Mouse (Mus musculus): ENCODE data around the gene Klrb1c. TPM values are rescaled to one million over a fixed set of nuclear protein-coding genes. Genes with fewer than 3 reads are reported as not detected.

Klrb1c gene
- 23.2 TPM for polyA plus RNA-seq (2017; shearing (Covaris generic))

DNA sequence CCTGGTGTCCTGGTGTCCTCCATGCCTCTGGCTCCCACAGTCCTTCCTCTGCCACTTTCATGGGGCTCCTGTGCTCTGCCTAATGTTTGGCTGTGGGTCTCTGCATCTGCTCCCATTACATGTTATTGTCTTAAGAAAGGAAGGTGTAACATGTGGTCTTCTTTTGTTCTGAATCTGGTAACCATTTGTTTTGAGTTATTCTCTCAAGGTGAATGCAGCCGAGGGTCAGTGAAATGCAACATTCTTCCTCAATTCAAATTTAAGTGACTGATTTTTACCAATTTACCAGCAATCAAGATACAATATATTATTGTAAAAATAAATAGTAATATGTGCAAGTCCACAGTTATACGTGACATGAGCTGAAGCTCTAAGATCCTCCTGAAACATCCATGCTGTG is at the start of gene Klrb1c:
Gene Klrb1c (minus strand): TSS at position 101 of the 400 bp plus-strand sequence.

DNA sequence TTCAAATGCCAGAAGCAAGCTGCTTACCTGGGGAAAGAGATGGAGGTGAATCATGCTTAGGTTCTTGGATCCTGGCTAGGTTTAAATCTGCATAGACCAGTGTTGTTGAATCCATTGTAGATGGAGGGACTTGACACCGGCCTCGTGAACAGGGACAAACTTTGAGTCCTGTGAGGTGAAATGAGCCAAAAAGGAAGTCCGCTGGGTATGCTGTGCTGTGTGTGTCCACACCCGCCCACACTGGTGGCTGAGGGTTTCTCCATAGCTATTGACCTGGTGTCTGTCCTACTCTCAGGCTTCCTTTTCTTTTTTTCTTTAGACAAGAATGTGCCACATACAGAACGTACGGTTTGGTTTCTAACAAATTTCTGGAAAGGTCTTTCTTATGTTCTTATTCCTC is 37.1 kb upstream of the Klrb1c start, which contains the start of the genes Gm44511 and Klrb1b:
Gene Gm44511 (minus strand): TSS at position 184 of the 400 bp plus-strand sequence.
Gene Klrb1b (minus strand): TSS at position 200 of the 400 bp plus-strand sequence.

Other genes with a start within 250 kb of the Klrb1c start
- 0.61 TPM for gene A2ml1, start 207.6 kb downstream of the Klrb1c start, polyA plus RNA-seq (2017; shearing (Covaris generic))
- not detected for gene Klrb1a, start 165.7 kb downstream of the Klrb1c start, polyA plus RNA-seq (2017; shearing (Covaris generic))
- not detected for gene Clec2h, start 126.8 kb downstream of the Klrb1c start, polyA plus RNA-seq (2017; shearing (Covaris generic))
- gene Klrb1, start 66.2 kb downstream of the Klrb1c start, polyA plus RNA-seq (2017; shearing (Covaris generic)), result not detected
- gene Gm44511, start 37.1 kb upstream of the Klrb1c start, polyA plus RNA-seq (2017; shearing (Covaris generic)), result not detected
- 4.1 TPM for gene Klrb1b, start 37.1 kb upstream of the Klrb1c start, polyA plus RNA-seq (2017; shearing (Covaris generic))
- gene Clec2i, start 98.4 kb upstream of the Klrb1c start, polyA plus RNA-seq (2017; shearing (Covaris generic)), result 98.3 TPM
- gene BC035044, start 101.9 kb upstream of the Klrb1c start, polyA plus RNA-seq (2017; shearing (Covaris generic)), result 3.1 TPM
- 0.43 TPM for gene Clec2g, start 145.2 kb upstream of the Klrb1c start, polyA plus RNA-seq (2017; shearing (Covaris generic))